Comparison of ENCODE assay signal across 8 mouse cellular contexts in genomic region chr9:43239712-43240593, GRCm38 (mm10). TPM values are rescaled to one million over a fixed set of nuclear protein-coding genes. Genes with fewer than 3 reads are reported as not detected.
DNase-seq lines count a peak whose midpoint lies in the region; ATAC-seq and TF ChIP-seq lines count a peak whose summit lies in the region.

Gene Oaf, minus strand, starts transcription at chr9:43239911.

- TF ChIP-seq CTCF in lung, adult 2 months (IDR thresholded peaks at IDR 0.05; ENCODE audit: insufficient read depth, low read length): no peak
- no peak for TF ChIP-seq CTCF in olfactory bulb, adult 2 months (IDR thresholded peaks at IDR 0.05; ENCODE audit: insufficient read depth, low read depth, low read length)

- TF ChIP-seq POLR2A in lung, adult 2 months (IDR thresholded peaks at IDR 0.05; ENCODE audit: borderline replicate concordance, extremely low read depth, low read depth, low read length): no peak
- TF ChIP-seq POLR2A in olfactory bulb, adult 2 months (IDR thresholded peaks at IDR 0.05; ENCODE audit: insufficient read depth, low read depth, low read length): no peak

- H3K4me1 ChIP-seq in lung, adult 2 months (ENCODE audit: control insufficient read depth, insufficient read depth, low read length): no peaks in the 10 kb centered on the region
- H3K4me1 ChIP-seq in olfactory bulb, adult 2 months (ENCODE audit: control insufficient read depth, insufficient read depth, low read length): peaks cover 13% of the 10 kb centered on the region; the same call in 1 of the 2 replicates

- peak within 1 kb of the TSS; percentile 70 for H3K4me3 ChIP-seq in lung, adult 2 months (replicated peaks; ENCODE audit: extremely low read depth, low read depth, low read length)
- H3K4me3 ChIP-seq in olfactory bulb, adult 2 months (ENCODE audit: insufficient read depth, low read depth, low read length): peak within 1 kb of the TSS; percentile 46

- ATAC-seq in frontal cortex, adult (ENCODE audit: low TSS enrichment): peak; percentile 70

- 7% methylated on average over 44 of the region's 44 CpGs for WGBS in lung, adult 2 months
- WGBS in olfactory bulb, adult 2 months: 10% methylated on average over 44 of the region's 44 CpGs

- H3K27ac ChIP-seq in olfactory bulb, adult 2 months (ENCODE audit: insufficient read depth, low read depth, low read length): no peak within 1 kb of the TSS

- peak; percentile 96 for DNase-seq in NIH3T3 (ENCODE audit: low read depth)
- peak; percentile 25 for DNase-seq in cerebellum, adult 9-11 months
- DNase-seq in heart, postnatal 4 days: peak; percentile 92
- DNase-seq in layer of hippocampus, adult 8-10 months (ENCODE audit: low spot score in 2 of 2): peak; percentile 62 to 76
- DNase-seq in lung, adult 2 months: peak; percentile 60
- peak; percentile 44 for DNase-seq in thymus, postnatal 0 days (ENCODE audit: low spot score)

RNA-seq across cellular contexts. Expression of gene Oaf, which starts in this region (rescaled TPM):
- 10 to 100 TPM; 22.1 to 27.7 TPM for total RNA-seq in heart, postnatal 4 days (2021)
- total RNA-seq in layer of hippocampus, adult 8-10 months (2022): 10 to 100 TPM; 14.4 to 23.9 (median 18.0) TPM
- 9.2 and 10.1 TPM in 2 replicates for polyA plus RNA-seq in lung, adult 2 months (2012; rRNA removed)
- not detected in 2 replicates for polyA plus RNA-seq in olfactory bulb, adult 2 months (2012; ENCODE audit: insufficient read depth, insufficient read length, low replicate concordance, missing spikeins)
- polyA plus RNA-seq in thymus, postnatal 0 days (2015; fragmentation: Nextera tagmentation; extraction: Ambion mirVana): 11.7 and 12.6 TPM in 2 replicates

Comparison
In these comparisons a context has a peak if more than half of its experiments do, and no peak if none do; other contexts are left out.
1. RNA of gene Oaf (polyA plus RNA-seq): 11.7 to 12.6 TPM in thymus, postnatal 0 days and 9.2 to 10.1 TPM in lung, adult 2 months; not detected in olfactory bulb, adult 2 months; every median in the first group is over 10 times any median in the second.
2. DNase-seq: peak in every context shown above with its lines; median percentile 96 in NIH3T3; 92 in heart, postnatal 4 days; 69 in layer of hippocampus, adult 8-10 months; 60 in lung, adult 2 months; 44 in thymus, postnatal 0 days; 25 in cerebellum, adult 9-11 months.